Mouse (Mus musculus): ENCODE data around the gene Nck2.

GRCm38 (mm10) chr1:43395040-43395439, 49.3 kb upstream of the Nck2 start:
- no peak for TF ChIP-seq TAL1 (IDR thresholded peaks at IDR 0.05; ENCODE audit: low read length)
- TF ChIP-seq GATA1 (IDR thresholded peaks at IDR 0.05; ENCODE audit: low read length) = no peak
